ENCODE assay signal across 9 mouse cellular contexts in genomic region chr4:107458907-107459306, GRCm38 (mm10). TPM values are rescaled to one million over a fixed set of nuclear protein-coding genes. Genes with fewer than 3 reads are reported as not detected.
DNase-seq lines count a peak whose midpoint lies in the region; ATAC-seq and TF ChIP-seq lines count a peak whose summit lies in the region.
"Had no signal": no experiment of that assay in that cellular context is flagged by ENCODE, and none has a peak within 500 bp of the region (broad histone marks: within the 10 kb centered on the region; RNA-seq: fewer than 3 reads in every experiment).

No protein-coding gene starts in this region.

- H3K4me2 ChIP-seq in liver, embryonic 14.5 days (ENCODE audit: low read depth) = peak overlapping the region; percentile 47
- H3K4me2 ChIP-seq in kidney, embryonic 14.5 days (replicated peaks; ENCODE audit: low read depth, low read length) = no peak overlapping the region

- no peaks in the 10 kb centered on the region for H3K36me3 ChIP-seq in liver, embryonic 14.5 days (replicated peaks; ENCODE audit: control insufficient read depth, insufficient read depth, low read depth)
- H3K36me3 ChIP-seq in kidney, embryonic 14.5 days (ENCODE audit: control insufficient read depth, insufficient read depth, low read length) = no peaks in the 10 kb centered on the region

- TF ChIP-seq EP300 in liver, embryonic 14.5 days (IDR thresholded peaks at IDR 0.05; ENCODE audit: low read depth) = peak; percentile 94

- WGBS in liver, embryonic 14.5 days (ENCODE audit: insufficient replicate concordance) = 29% methylated on average over 17 of the region's 17 CpGs
- WGBS in kidney, embryonic 14.5 days = 77% methylated on average over 17 of the region's 17 CpGs

- H3K27me3 ChIP-seq in liver, embryonic 14.5 days (ENCODE audit: control insufficient read depth, insufficient read depth, low read length) = no peaks in the 10 kb centered on the region
- H3K27me3 ChIP-seq in kidney, embryonic 14.5 days (ENCODE audit: control insufficient read depth, insufficient read depth, low read length) = 0 out of 2 replicates have a peak, but pooled peaks cover 3% of the 10 kb centered on the region

- ATAC-seq in liver, embryonic 14.5 days (ENCODE audit: insufficient read depth) = peak; percentile 95
- ATAC-seq in kidney, embryonic 14.5 days (ENCODE audit: low FRiP score, low TSS enrichment) = no peak

- H3K27ac ChIP-seq in liver, embryonic 14.5 days = peak overlapping the region; percentile 70
- H3K27ac ChIP-seq in kidney, embryonic 14.5 days (ENCODE audit: low read depth, low read length) = no peak overlapping the region

- peaks cover 23 to 30% of the 10 kb centered on the region in 2 experiments for H3K4me1 ChIP-seq in liver, embryonic 14.5 days (replicated peaks; ENCODE audit: control insufficient read depth in 2 of 2, insufficient read depth in 2 of 2, low read length in 1 of 2)
- 0 out of 2 replicates have a peak, but pooled peaks cover 3% of the 10 kb centered on the region for H3K4me1 ChIP-seq in kidney, embryonic 14.5 days (ENCODE audit: control insufficient read depth, insufficient read depth, low read length)

- peak overlapping the region in 1 of 2 experiments; percentile 8; a peak in 1 of 4 replicates for H3K4me3 ChIP-seq in liver, embryonic 14.5 days (ENCODE audit: insufficient read depth in 1 of 2, low read depth in 2 of 2, low read length in 2 of 2)
- H3K4me3 ChIP-seq in kidney, embryonic 14.5 days (ENCODE audit: low read length) = no peak overlapping the region

- no peak for TF ChIP-seq CTCF in liver, embryonic 14.5 days (IDR thresholded peaks at IDR 0.05; ENCODE audit: low read depth)

- peak; percentile 35 for DNase-seq in spleen, adult 12 weeks (ENCODE audit: low spot score)
- DNase-seq in spleen, adult 18-20 months = no peak
- DNase-seq in c-Kit-positive CD71-positive TER-119-negative erythroid progenitor cells, embryonic 14.5 days (ENCODE audit: low read depth) = peak; percentile 48
- DNase-seq in liver, embryonic 14.5 days (ENCODE audit: low read depth in 3 of 3, low spot score in 3 of 3) = peak; percentile 79 to 89 (median 85)
- DNase-seq in yolk sac, embryonic 10.5 days (ENCODE audit: low spot score) = peak; percentile 42
- no peak for DNase-seq in urinary bladder, postnatal 10 days (ENCODE audit: low spot score)
- DNase-seq in kidney, adult 18-20 months = no peak
- DNase-seq: layer of hippocampus, adult 9-11 months had no signal

- H3K9me3 ChIP-seq in liver, embryonic 14.5 days (ENCODE audit: control insufficient read depth, low read length) = no peaks in the 10 kb centered on the region
- H3K9me3 ChIP-seq in kidney, embryonic 14.5 days (ENCODE audit: control insufficient read depth, low read length) = no peaks in the 10 kb centered on the region

- H3K9ac ChIP-seq in liver, embryonic 14.5 days (replicated peaks) = no peak overlapping the region
- no peak overlapping the region for H3K9ac ChIP-seq in kidney, embryonic 14.5 days (ENCODE audit: low read depth, low read length)

RNA-seq across cellular contexts. Expression of gene Glis1, which starts 24.5 kb away (rescaled TPM):
- polyA plus RNA-seq in liver, embryonic 14.5 days (2012; rRNA removed) = 0.17 and 0.35 TPM in 2 replicates
- 0.10 and 0.40 TPM in 2 replicates for polyA plus RNA-seq in liver, embryonic 14.5 days (2014; fragmentation: Nextera tagmentation; extraction: Ambion mirVana)
- 4.0 and 4.3 TPM in 2 replicates for polyA plus RNA-seq in kidney, embryonic 14.5 days (2014; fragmentation: Nextera tagmentation; extraction: Ambion mirVana)

Comparison
In these comparisons a context has a peak if more than half of its experiments do, and no peak if none do; other contexts are left out.
1. DNase-seq: peak in spleen, adult 12 weeks (single experiment), c-Kit-positive CD71-positive TER-119-negative erythroid progenitor cells, embryonic 14.5 days (single experiment), liver, embryonic 14.5 days (3 of 3) and yolk sac, embryonic 10.5 days (single experiment); none in spleen, adult 18-20 months (0 of 2), urinary bladder, postnatal 10 days (single experiment) and kidney, adult 18-20 months (single experiment).